In the genomic region with DNA sequence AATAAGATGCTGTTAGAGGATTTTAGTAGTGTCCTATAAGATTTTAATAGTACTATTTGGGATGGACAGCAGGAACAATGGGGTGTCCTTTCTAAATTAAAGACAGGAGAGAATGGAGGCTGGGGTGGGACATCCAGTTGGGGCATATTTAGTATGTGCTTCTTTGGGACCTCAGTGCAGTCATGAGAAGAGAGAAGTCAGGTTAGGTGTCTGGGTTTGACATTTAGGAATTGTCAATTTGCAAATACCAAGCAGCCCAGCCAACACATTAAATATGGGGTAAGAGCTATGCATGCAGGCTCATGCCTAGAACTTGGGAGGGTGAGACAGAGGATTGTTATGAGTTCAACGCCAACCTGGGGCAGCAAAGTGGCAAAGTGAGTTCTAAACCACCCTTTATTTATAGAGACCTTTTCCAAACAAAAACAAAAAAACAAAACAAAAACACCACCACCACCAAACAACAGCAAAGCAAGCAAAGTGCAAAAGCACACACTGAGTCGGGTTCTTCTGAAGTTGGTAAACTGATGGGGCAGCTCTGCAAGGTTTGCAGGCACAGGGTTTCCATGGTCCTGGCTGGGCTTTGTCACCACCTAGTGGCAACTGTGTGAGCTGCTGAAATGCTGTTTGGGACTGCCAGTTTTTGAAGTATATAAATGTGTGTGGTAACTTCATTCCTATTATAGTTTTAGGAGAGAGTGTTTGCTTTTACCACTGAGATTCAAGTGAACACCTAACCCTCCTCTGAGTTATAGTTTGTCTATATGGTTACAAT, we compare ENCODE assay signal across 8 mouse cellular contexts. TPM values are rescaled to one million over a fixed set of nuclear protein-coding genes. Genes with fewer than 3 reads are reported as not detected.
DNase-seq lines count a peak whose midpoint lies in the region; ATAC-seq and TF ChIP-seq lines count a peak whose summit lies in the region.

No protein-coding gene starts in this region.

- no peak overlapping the region for H3K9ac ChIP-seq in liver, adult 2 months (ENCODE audit: low read depth, low read length)
- H3K9ac ChIP-seq in liver, embryonic 11.5 days (ENCODE audit: low read depth, low read length) = no peak overlapping the region
- no peak overlapping the region for H3K9ac ChIP-seq in forebrain, embryonic 16.5 days (replicated peaks; ENCODE audit: low read depth, low read length)
- H3K9ac ChIP-seq in hindbrain, embryonic 16.5 days (ENCODE audit: low read depth, low read length) = no peak overlapping the region

- H3K4me2 ChIP-seq in liver, embryonic 11.5 days = no peak overlapping the region
- no peak overlapping the region for H3K4me2 ChIP-seq in forebrain, embryonic 16.5 days (ENCODE audit: low read length)
- H3K4me2 ChIP-seq in hindbrain, embryonic 16.5 days (ENCODE audit: low read length) = no peak overlapping the region

- DNase-seq in liver, adult 2 months (ENCODE audit: extremely low read depth, low read depth, low spot score) = peak; percentile 63
- DNase-seq in liver, embryonic 11.5 days (ENCODE audit: low spot score) = no peak
- peak; percentile 37 for DNase-seq in c-Kit-positive CD71-positive TER-119-positive erythroid progenitor cells, embryonic 14.5 days (ENCODE audit: low spot score)
- DNase-seq in left cerebral cortex, adult 18-20 months (ENCODE audit: low spot score in 2 of 2) = peak; percentile 76 to 81
- peak; percentile 54 to 80 for DNase-seq in spleen, postnatal 4 days (ENCODE audit: low spot score in 2 of 2)

- H3K36me3 ChIP-seq in liver, adult 2 months (ENCODE audit: control insufficient read depth, insufficient read depth, low read length) = peaks cover 3% of the 10 kb centered on the region; the same call in 1 of the 2 replicates
- peaks cover 9% of the 10 kb centered on the region for H3K36me3 ChIP-seq in liver, embryonic 11.5 days (ENCODE audit: control insufficient read depth, insufficient read depth, low read length)
- H3K36me3 ChIP-seq in forebrain, embryonic 16.5 days (ENCODE audit: control insufficient read depth, insufficient read depth) = peaks cover 11% of the 10 kb centered on the region
- peaks cover 9% of the 10 kb centered on the region; the same call in 1 of the 2 replicates for H3K36me3 ChIP-seq in hindbrain, embryonic 16.5 days (ENCODE audit: control insufficient read depth, insufficient read depth, low read length)

- H3K9me3 ChIP-seq in liver, embryonic 11.5 days (ENCODE audit: control insufficient read depth, low read length) = no peaks in the 10 kb centered on the region
- H3K9me3 ChIP-seq in forebrain, embryonic 16.5 days (ENCODE audit: control insufficient read depth, low read length) = no peaks in the 10 kb centered on the region
- no peaks in the 10 kb centered on the region for H3K9me3 ChIP-seq in hindbrain, embryonic 16.5 days (ENCODE audit: control insufficient read depth, low read length)

- H3K27me3 ChIP-seq in liver, adult 2 months (ENCODE audit: control insufficient read depth, insufficient read depth, low read length) = no peaks in the 10 kb centered on the region
- H3K27me3 ChIP-seq in liver, embryonic 11.5 days (replicated peaks; ENCODE audit: control insufficient read depth, insufficient read depth, low read length) = no peaks in the 10 kb centered on the region
- no peaks in the 10 kb centered on the region for H3K27me3 ChIP-seq in forebrain, embryonic 16.5 days (replicated peaks; ENCODE audit: control insufficient read depth, insufficient read depth, low read length)
- no peaks in the 10 kb centered on the region for H3K27me3 ChIP-seq in hindbrain, embryonic 16.5 days (replicated peaks; ENCODE audit: control insufficient read depth, insufficient read depth, low read length)

- no peaks in the 10 kb centered on the region for H3K4me1 ChIP-seq in liver, adult 2 months (ENCODE audit: control insufficient read depth, insufficient read depth, low read length)
- no peaks in the 10 kb centered on the region for H3K4me1 ChIP-seq in liver, embryonic 11.5 days (replicated peaks; ENCODE audit: control insufficient read depth, insufficient read depth, low read length)
- H3K4me1 ChIP-seq in forebrain, embryonic 16.5 days (replicated peaks; ENCODE audit: control insufficient read depth, insufficient read depth, low read length) = no peaks in the 10 kb centered on the region
- H3K4me1 ChIP-seq in hindbrain, embryonic 16.5 days (ENCODE audit: control insufficient read depth, insufficient read depth, low read depth, low read length) = no peaks in the 10 kb centered on the region; the same call in 1 of the 2 replicates

- H3K79me2 ChIP-seq in liver, adult 2 months (ENCODE audit: control insufficient read depth, insufficient read depth, low read length) = peaks cover 3% of the 10 kb centered on the region; the same call in 1 of the 2 replicates

- no peak for ATAC-seq in liver, embryonic 11.5 days (replicated peaks; ENCODE audit: low FRiP score)
- peak; percentile 82 for ATAC-seq in forebrain, embryonic 16.5 days
- ATAC-seq in hindbrain, embryonic 16.5 days = peak; percentile 74
- peak; percentile 89 for ATAC-seq in monocyte, adult 5-6 weeks (replicated peaks; ENCODE audit: insufficient number of reproducible peaks, low FRiP score, low TSS enrichment, poor library complexity, severe bottlenecking)

- 47% methylated on average over 2 of the region's 2 CpGs for WGBS in liver, adult 2 months
- 51% methylated on average over 2 of the region's 2 CpGs for WGBS in liver, embryonic 11.5 days
- 58% methylated on average over 2 of the region's 2 CpGs for WGBS in forebrain, embryonic 16.5 days
- 62% methylated on average over 2 of the region's 2 CpGs for WGBS in hindbrain, embryonic 16.5 days

- TF ChIP-seq POLR2A in liver, adult 2 months (IDR thresholded peaks at IDR 0.05; ENCODE audit: extremely low read depth, insufficient read depth, low read length) = no peak

- no peak overlapping the region for H3K4me3 ChIP-seq in liver, adult 2 months (ENCODE audit: insufficient read depth, low read depth, low read length)
- H3K4me3 ChIP-seq in liver, embryonic 11.5 days (ENCODE audit: low read depth, low read length) = no peak overlapping the region
- no peak overlapping the region for H3K4me3 ChIP-seq in forebrain, embryonic 16.5 days (replicated peaks; ENCODE audit: low read length)
- no peak overlapping the region for H3K4me3 ChIP-seq in hindbrain, embryonic 16.5 days (ENCODE audit: low read length)

- no peak overlapping the region for H3K27ac ChIP-seq in liver, adult 2 months (replicated peaks; ENCODE audit: insufficient read depth, low read depth, low read length)
- H3K27ac ChIP-seq in liver, embryonic 11.5 days (ENCODE audit: low read depth, low read length) = no peak overlapping the region
- H3K27ac ChIP-seq in forebrain, embryonic 16.5 days (ENCODE audit: low read length) = no peak overlapping the region
- no peak overlapping the region for H3K27ac ChIP-seq in hindbrain, embryonic 16.5 days (ENCODE audit: low read depth, low read length)

- TF ChIP-seq CTCF in liver, adult 2 months (IDR thresholded peaks at IDR 0.05; ENCODE audit: low read depth, low read length) = peak; percentile 93

RNA-seq across cellular contexts. Expression of gene Pcnx, which starts 55.5 kb away (rescaled TPM):
- total RNA-seq in liver, adult 2 months (2014; rRNA removed) = 14.5 and 20.7 TPM in 2 replicates
- 9.5 and 10.6 TPM in 2 replicates for polyA plus RNA-seq in liver, adult 2 months (2012; rRNA removed)
- 7.9 and 9.4 TPM in 2 replicates for polyA plus RNA-seq in liver, embryonic 11.5 days (2014; fragmentation: Nextera tagmentation; extraction: Ambion mirVana)
- 15.7 and 16.4 TPM in 2 replicates for polyA plus RNA-seq in forebrain, embryonic 16.5 days (2015; fragmentation: Nextera tagmentation; extraction: Ambion mirVana)
- 8.6 and 9.2 TPM in 2 replicates for polyA plus RNA-seq in hindbrain, embryonic 16.5 days (2015; fragmentation: Nextera tagmentation; extraction: Ambion mirVana)
- 10 to 100 TPM; 80.1 to 90.0 TPM for total RNA-seq in left cerebral cortex, adult 18-20 months (2021)
- total RNA-seq in monocyte, adult 5-6 weeks (2017) = 50.3 to 60.0 TPM (median 50.7 TPM) in 3 replicates
